Mouse (Mus musculus) CD4-positive, CD25-positive, alpha-beta regulatory T cell, adult 4 months (primary cell): ENCODE measurements around the gene Mal. TPM values are rescaled to one million over a fixed set of nuclear protein-coding genes. Genes with fewer than 3 reads are reported as not detected.

Experiments
- ATAC-seq: one replicate; pipeline ENCODE4 v1.8.0; 2017
- polyA plus RNA-seq, 2 experiments: library from polyadenylated mRNA; unstranded; fragments of 100-300 nt; shearing (Covaris generic); gene quantifications; one replicate each; pipeline ENCODE4 v1.2.1; 2017

Mal gene
- not detected for polyA plus RNA-seq

DNA sequence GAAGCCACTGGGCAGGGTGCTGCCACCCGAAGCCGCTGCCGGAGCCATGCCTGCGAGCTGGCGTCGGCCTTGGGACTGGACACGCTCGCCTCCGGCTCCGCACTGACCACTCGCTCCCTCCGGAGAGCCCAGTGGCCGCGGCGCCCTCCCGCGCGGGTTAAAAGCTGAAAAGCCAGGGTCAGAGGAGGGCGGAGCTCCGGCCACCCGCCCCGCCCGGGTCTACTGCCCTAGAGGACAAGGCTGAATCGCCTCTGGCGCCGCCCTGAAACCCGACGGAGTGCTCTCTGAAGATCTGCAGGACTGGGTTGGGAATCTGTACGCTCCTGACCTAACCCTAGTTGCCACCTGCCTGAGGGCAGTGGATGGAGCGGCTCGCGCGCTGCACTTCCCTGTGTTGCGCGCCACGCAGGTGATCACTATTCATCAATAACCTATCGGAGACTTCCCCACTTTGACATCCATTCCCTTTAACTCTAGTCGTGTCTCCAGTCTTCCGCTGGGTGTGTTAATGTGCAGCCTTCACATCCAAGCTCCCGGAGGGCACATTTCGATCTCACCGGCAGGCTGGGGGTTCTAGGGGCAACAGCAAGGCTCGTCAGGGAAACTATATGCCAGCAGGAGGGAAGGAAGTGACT, at the start of gene Mal:
Gene Mal (minus strand): TSS at position 610 of the 635 bp plus-strand sequence.
- ATAC-seq: no peak

DNA sequence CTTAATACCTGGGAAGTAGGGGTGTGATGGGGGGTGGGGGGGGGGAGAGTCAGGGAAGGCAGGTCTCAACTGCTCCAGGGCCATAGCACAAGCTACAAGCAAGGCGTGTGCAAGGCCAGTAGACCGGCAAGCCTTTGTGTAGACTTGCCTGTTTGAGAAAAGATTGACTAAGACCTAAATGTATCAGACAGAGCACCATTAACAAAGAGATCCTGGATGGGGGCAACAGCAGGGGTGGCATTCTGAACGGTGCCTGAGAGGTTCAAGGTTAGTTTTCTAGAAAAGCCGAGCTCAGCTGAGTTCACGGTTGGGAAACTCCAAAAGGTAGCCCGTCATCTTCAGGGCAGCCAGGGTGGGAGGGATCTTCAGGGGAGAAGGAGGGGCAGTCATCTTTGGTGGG, 48.8 kb upstream of the Mal start:
- ATAC-seq: no peak

DNA sequence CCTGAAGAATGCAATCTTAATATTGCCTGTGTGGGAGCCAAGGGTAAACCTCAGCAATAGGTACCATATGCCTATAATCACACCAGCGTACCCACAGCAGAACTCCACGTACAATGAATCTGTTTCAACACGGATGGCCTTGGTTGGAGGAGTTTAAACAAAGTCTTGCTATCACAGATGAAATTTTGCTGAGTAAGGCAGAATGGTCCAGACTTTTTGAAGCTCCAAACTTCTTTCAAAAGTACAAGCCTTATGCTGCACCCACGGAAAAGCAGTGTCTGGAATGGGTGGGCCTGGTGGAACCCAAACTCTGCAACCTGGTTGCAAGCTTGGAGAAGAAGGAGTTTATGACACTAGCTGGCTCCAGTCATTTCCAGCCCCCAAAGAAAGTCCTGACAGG, 32.7 kb upstream of the Mal start:
- ATAC-seq: no peak

DNA sequence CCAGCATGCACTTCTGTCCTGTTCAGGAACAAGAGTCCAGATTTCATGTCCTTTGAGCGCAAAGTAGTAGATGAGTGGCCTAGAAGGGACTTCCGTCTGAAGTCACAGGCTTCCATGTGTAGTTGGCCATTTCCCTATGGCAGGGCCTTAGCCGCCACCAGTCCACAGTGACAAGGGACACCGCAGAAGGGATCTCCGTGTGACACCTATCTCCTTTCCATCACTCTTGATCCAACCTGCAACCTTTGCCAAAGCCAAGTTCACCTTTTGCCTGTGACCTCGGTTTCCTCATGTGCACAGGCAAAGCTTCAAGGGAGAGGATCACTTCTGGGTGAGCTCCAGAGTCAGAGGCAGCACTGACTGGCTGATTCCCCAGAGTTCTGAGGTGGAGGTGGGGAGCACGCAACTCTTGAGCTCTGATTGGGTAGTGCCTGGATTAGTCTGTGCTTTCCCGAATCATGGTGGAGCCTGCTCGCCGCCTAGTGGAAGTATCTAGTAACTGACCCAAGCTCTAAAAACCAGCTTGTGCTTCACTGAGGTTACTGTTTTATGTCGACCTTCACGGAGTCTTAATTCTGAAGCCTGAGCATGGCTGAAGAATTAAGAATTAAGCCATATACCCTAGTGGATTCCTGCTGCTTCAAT, 27.3 kb upstream of the Mal start:
- no peak for ATAC-seq

DNA sequence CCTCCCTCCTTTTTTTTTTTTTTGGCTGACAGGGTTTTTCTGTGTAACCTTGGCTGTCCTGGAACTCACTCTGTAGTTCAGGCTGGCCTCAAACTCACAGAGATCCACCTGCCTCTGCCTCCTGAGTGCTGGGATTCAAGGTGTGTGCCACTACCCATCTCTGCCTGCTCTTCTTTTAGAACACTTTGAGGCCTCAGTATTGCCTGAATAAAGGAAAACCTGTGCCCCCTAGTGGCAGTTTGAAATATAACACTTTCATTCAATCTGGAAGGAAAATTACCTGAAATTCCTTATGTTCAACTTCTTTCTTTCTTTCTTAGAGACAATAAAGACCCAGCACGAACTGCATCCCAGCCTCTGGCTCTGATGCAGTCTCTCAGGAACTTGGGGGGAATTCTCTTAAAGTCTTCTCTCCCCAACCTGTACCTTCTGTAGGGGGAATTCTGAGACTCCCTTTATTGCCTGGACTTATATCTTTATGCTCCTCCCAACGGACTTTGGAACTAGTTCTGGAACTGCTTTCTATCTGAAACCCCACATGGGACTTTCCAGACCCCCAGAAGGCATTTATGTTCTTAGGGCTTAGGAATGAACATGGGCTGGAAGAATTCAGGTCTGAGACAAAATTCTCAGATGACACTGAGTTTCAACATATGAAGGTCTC, 11.5 kb upstream of the Mal start:
- no peak for ATAC-seq

DNA sequence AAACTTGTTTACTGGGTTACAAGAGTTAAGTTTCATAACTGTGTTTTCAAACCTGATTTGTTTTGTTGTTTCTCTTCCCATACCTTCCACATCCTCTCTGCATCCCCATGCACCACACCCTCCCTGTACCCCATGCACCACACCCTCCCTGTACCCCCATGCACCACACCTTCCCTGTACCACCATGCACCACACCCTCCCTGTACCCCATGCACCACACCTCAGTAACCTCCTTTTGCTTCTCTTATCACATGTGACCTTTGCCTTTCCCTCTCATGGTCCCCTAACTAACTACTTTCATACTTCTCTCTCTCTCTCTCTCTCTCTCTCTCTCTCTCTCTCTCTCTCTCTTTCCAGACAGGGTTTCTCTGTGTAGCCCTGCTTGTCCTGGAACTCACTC, 10.5 kb upstream of the Mal start:
- no peak for ATAC-seq

- ATAC-seq: no peak
These were observed 6.2 kb upstream of the Mal start for GRCm38 (mm10) chr2:127662708-127663107.

DNA sequence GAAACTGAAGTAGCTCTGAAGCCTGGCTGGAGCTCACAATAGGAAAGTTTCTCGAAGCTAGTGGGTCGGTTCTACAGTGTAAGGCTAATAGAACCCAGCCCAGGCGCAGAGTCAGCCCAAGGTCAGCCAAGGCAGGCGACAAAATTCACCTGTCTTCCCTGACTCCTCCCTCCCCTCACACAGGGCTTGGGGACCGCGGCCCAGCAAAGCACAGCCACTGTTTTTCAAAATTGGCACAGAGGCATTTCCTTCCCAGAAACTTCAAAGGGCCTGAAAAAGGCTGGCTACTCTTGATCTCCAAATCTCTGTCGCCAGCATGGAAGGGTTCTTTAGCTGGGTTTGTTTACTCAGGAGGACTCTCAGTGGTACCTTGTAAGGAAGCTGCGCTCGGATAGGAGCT, 1.1 kb downstream of the Mal start:
- ATAC-seq: no peak

- no peak for ATAC-seq
These were observed 1.7 kb downstream of the Mal start for GRCm38 (mm10) chr2:127654786-127655185.

DNA sequence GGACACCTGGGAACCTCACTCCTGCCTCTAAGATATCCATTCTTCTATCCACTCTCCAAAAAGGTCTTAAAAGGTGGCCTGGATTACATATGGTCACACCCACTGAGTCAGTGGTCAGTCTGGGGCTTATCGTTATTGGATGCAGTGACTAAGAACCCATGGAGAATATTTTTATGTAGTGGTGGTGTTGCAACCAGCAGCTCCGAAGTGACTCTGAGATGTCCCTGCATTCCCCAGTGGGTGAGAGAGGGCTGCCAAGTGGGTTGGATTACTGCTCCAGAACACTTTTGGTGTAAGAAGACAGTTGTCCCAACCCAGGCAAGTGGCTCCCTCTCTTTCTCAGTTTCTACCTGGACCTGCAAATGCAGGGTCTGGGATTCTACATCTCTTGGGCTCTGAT, 3.7 kb downstream of the Mal start:
- no peak for ATAC-seq

- no peak for ATAC-seq
These were observed 4.2 kb downstream of the Mal start for GRCm38 (mm10) chr2:127652335-127652734.

DNA sequence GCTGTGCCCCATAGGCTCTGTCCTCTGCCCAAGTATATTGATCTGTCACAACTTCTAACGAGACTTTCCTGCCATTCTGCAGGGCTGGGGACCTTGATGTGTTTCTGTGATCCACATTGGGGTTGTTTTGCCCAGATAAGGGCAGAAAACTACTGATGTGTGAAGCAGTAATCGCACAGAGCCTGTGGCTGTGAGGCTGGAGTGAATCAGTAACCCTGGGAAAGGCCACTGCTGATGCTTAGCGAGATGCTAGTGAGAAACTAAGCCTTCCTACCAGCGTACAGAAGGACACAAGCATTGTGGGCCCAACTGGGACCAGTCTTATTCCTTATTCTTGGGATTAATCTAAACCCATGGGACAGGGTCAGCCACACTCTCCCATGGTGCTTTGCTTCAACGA, 4.9 kb downstream of the Mal start:
- ATAC-seq: no peak

- ATAC-seq: no peak
These were observed 6.6 kb downstream of the Mal start for GRCm38 (mm10) chr2:127649921-127650320.

- no peak for ATAC-seq
These were observed 8.3 kb downstream of the Mal start for GRCm38 (mm10) chr2:127648145-127648544.

DNA sequence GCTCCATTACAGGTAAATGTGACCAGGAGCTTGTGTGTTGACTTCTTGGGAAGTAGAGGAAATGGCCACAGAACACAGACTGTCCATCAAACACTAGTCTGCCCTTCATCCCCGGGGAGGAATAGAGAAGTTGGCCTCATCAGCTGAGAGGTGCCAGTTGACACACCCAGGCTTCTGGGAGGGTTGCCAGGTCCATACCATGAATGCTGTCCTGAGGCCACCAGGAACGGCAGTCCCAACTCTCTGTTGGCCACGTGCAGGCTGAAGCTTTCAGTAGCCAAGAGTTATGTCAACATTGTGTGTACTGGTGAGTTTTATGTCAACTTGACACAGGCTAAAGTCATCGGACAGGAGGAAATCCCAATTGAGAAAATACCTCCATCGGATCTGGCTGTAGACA, 9.6 kb downstream of the Mal start:
- ATAC-seq: no peak

DNA sequence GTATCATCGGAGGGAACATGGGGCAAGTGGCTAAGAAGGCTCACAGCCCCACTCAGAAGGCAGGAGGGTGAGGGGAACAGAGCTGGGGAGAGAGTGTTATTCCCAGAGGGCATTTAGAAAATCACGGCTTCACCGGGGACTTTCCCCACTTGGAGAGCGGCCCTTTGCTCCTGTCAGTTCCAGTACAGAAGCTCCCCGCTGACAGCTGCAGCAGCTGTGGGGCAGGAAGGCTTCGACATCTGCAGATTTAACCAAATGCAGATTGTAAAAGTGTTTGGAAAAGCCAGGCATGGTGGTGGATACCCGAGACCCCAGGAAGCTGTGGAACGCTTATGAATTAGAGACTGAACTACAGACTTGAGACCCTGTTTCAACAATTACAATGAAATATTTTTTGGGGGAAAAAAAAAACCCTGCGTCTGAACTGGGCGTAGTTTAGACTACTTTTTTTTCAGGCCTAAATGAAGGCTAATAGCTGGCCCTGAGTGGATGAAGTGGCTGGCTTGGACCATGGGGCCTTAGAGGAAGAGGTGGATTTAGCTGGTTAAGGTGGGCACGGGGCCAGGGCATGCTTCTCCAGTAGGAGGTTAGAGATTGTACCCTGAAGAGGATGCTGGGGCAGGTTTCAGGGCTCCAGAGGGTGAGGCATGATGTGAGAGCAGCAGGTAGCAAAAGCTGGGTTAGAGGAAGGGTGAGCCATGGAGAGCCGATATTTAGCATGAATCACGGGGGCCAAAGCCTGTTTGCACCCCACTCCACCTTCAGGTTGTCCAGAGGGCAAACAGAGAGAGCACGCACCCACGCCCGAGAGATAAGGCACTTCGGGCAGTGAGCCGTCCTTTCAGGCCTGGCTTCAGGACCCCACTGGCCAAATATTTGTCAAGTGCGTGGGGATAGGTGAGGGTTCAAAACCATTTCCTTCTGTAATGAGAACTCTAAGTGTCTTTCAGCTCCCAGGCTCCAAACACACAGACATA, 12.5 kb downstream of the Mal start:
- no peak for ATAC-seq

GRCm38 (mm10) chr2:127638973-127639372, 17.5 kb downstream of the Mal start:
- no peak for ATAC-seq

GRCm38 (mm10) chr2:127635581-127635980, 20.9 kb downstream of the Mal start:
- ATAC-seq: no peak

- ATAC-seq: no peak
These were observed 23.9 kb downstream of the Mal start for GRCm38 (mm10) chr2:127632601-127633000.

DNA sequence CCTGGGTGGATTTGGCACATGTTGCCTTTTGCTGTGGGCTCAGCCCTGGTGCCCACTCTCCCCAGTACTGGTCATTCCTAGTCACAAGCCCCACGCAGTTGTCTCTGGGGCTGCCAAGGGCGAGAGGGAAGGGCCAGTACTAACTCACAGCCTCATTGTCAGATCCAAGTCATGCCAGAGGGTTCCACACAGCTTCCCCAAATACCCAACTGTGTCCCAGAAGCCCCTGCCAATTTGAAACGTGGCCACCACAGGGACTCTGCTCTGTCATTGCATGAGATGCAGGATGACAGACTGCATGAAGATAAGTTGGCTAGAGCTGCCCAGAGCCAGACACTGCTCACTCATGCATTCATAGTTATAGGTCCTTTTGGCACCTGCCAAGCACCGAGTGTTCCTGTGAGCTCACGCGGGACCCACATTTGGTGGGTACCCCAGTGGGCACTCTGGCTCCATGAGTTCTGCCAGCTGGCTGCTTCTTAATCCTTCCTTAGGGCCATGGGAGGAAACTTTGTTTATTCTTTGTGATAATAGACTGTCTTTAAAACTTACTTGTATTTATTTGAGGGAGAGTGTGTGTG, 28.4 kb downstream of the Mal start:
- ATAC-seq: no peak

DNA sequence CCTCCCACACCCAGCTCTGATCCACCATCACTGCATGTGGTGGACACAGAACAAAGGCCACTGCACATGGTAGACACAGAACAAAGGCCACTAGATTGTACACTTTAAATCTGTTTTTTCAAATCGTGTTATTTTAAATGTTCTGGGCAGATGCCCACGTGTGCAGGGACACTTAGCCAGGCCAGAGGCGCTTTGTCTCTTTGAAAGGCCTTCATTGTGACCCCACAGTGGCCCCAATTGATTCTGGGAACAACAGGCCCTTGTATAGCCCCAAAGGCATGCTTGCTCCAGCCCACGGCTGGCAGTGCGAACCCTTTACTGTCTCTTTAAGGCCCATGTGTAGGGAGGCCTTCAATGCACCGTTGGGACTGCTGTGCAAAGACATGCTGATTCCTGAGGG, 29.1 kb downstream of the Mal start:
- ATAC-seq: no peak

- no peak for ATAC-seq
These were observed 30.8 kb downstream of the Mal start for GRCm38 (mm10) chr2:127625659-127626058.

DNA sequence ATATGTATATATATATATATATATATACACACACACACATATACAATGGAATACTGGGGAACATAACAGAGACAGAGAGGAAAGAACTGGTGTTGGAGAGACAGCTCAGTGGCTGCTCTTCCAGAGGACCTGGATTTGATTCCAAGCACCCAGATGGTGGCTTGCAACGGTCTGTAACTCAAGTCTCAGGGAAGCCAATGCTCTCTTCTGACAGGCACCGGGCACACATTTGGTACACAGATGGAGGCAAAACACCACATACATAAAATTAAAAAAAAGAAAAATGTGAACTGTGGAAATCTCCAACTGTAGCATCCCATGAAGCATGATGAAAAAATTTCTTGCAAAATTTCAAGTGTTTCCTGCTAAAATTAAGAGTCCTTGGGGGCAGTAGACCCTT, 31.7 kb downstream of the Mal start:
- no peak for ATAC-seq
